8 mouse cellular contexts compared by ENCODE assay signal in the genomic region with DNA sequence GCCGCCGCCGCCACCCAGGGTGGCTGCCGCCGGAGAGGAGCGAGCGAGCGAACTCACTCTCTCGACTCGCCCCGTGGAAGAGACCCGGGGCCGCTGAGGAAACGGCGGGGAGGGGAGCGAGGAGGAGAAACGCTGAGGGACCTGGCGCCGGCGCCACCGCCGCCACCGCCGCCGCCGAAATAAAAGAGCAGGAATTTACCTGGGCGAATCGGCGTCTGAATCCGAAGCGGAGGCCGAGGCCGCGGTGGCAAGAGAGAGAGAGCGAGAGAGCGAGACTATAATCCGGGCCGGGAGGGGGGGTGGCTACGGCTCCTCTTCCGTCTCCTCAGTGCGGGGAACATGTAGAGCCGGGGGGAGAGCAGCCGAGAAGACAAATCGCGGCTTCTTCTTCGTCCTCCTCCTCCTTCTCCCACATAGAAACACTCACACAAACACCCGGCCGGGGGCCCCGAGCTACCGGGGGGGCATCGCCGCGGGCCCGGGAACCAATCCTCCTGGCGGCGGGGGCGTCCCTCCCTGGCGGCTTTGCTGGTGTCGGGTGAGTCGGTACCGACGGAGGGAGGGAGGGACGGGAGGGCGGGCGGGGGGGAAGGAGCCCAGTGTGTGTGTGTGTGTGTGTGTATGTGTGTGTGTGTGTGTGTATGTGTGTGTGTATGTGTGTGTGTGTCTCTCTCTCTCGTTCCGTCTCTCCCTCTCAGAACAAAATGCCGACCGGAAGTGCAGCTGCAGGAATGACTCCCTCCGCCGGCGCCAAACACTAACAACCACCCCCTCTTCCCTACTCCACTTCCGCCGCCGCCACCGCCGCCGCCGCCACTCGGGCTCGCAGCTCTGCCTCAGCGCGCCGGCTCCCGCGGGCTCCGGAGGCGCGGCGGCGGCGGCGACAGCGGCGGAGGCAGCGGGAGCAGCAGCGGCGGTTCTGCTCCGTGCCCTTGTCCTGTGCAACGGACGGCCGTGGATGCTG. TPM values are rescaled to one million over a fixed set of nuclear protein-coding genes. Genes with fewer than 3 reads are reported as not detected.
DNase-seq lines count a peak whose midpoint lies in the region; ATAC-seq lines count a peak whose summit lies in the region.

Gene Nipbl (minus strand): TSS at position 538 of the 964 bp plus-strand sequence.

- no peaks in the 10 kb centered on the region for H3K27me3 ChIP-seq in hindbrain, embryonic 12.5 days

- H3K4me2 ChIP-seq in hindbrain, embryonic 12.5 days (replicated peaks): peak within 1 kb of the TSS; percentile 92

- H3K36me3 ChIP-seq in hindbrain, embryonic 12.5 days: no peaks in the 10 kb centered on the region

- peak within 1 kb of the TSS; percentile 99 for H3K9ac ChIP-seq in hindbrain, embryonic 12.5 days

- H3K27ac ChIP-seq in hindbrain, embryonic 12.5 days: peak within 1 kb of the TSS; percentile 99

- peak; percentile 95 for DNase-seq in NIH3T3 (ENCODE audit: low read depth)
- DNase-seq in cerebellum, postnatal 10 days: peak; percentile 94 to 96
- DNase-seq in frontal cortex, postnatal 10 days (ENCODE audit: low spot score in 2 of 2): peak; percentile 85 to 91
- DNase-seq in layer of hippocampus, postnatal 14 days (ENCODE audit: low spot score in 2 of 2): peak; percentile 85 to 92
- peak; percentile 95 for DNase-seq in lung, postnatal 10 days
- DNase-seq in ovary, postnatal 14 days (ENCODE audit: low spot score): peak; percentile 81
- DNase-seq in thymus, postnatal 10 days (ENCODE audit: low spot score in 2 of 2): peak; percentile 89 to 92

- WGBS in hindbrain, embryonic 12.5 days: under 1% methylated on average over 73 of the region's 102 CpGs

- H3K4me1 ChIP-seq in hindbrain, embryonic 12.5 days: peaks cover 32% of the 10 kb centered on the region

- H3K4me3 ChIP-seq in hindbrain, embryonic 12.5 days: peak within 1 kb of the TSS; percentile 95

- peak; percentile 87 for ATAC-seq in hindbrain, embryonic 12.5 days (ENCODE audit: low FRiP score)

- no peaks in the 10 kb centered on the region for H3K9me3 ChIP-seq in hindbrain, embryonic 12.5 days (replicated peaks)

RNA-seq across cellular contexts. Expression of gene Nipbl, which starts in this region (rescaled TPM):
- 22.7 and 23.2 TPM in 2 replicates for polyA plus RNA-seq in hindbrain, embryonic 12.5 days (2016; fragmentation: Nextera tagmentation; extraction: Ambion mirVana)
- 10 to 100 TPM; 31.7 to 33.1 TPM for total RNA-seq in layer of hippocampus, postnatal 14 days (2021)

Comparison
In these comparisons a context has a peak if more than half of its experiments do, and no peak if none do; other contexts are left out.
1. Peak in every context shown above with its lines: DNase-seq, ATAC-seq, H3K4me3 ChIP-seq and H3K27ac ChIP-seq.